Mouse (Mus musculus) thymus, postnatal 36 days (tissue): ENCODE results near the gene Krt18.
A peak's percentile ranks its signal among the peaks of the same experiment; 100 is the strongest.
"Not testable (repeated sequence)": the region's sequence is repeated elsewhere in the genome, so short reads cannot be mapped to it uniquely, and the experiment has no call there.

ENCODE experiments used
- DNase-seq, 2 experiments: peaks; one replicate each; pipeline ENCODE4 v3.0.0; 2022; ENCODE audit warnings: mixed read lengths in 2 of 2

Gene Krt18

GRCm38 (mm10) chr15:102070476-102071467 lies 42.8 kb downstream of the Krt18 start:
- DNase-seq = no peak

DNA sequence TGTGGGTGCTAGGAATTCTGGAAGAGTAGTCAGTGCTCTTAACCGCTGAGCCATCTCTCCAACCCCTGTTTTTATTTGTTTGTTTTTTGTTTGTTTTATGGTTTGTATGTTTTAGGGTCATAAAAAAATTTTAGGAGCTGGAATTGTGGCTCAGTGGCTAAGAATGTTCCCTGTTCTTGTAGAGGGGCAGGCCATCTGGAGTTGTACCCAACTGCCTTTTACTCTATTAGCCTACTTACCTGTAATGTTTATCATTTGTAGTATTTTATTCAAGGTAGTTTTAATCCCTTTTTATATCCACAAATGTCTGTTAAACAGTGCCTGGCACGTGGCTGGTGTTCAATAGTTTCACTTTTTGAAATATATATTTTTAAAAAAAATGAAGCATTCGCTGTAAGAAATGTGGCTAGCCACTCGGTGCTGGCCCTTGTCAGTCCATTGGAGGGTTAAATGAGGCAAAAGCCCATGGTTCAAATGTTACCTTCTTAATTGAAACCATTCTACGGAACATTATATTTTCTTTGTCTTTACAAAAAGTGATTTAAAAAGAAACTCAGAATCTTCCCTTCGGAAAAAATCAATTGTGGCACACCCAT lies 45.1 kb downstream of the Krt18 start:
- DNase-seq = no peak

DNA sequence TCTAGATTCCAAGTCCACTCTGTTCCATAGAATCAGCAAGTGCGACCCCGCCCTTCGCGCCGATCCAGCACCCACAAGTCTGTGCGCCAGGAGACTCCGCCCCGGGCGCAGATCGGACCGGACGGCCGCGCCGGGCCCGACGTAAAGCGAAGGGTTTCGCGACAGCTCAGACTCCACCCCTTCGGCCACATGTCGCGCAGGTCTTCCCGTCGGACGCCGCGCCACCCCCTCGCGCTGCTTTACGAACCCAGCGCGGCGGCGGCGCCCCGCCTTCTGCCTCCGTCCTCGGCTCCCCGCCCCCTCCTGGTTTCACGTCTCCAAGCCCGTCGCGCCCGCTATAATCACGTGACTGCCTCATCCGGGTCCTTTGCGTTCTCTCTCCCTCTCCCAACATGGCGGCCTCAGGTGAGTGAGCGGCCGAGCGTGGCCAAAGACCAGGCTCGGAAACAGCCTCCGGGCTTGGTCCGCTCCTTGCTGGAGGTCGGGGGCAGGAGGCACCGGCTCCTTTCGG lies 45.6 kb downstream of the Krt18 start, which contains the start of gene Eif4b:
Gene Eif4b (plus strand): TSS at position 215 of the 511 bp plus-strand sequence.
- DNase-seq = peak; percentile 98 to 99

- DNase-seq = peak; percentile 63 to 79
These were observed 46.2 kb downstream of the Krt18 start for GRCm38 (mm10) chr15:102074070-102074731.

DNA sequence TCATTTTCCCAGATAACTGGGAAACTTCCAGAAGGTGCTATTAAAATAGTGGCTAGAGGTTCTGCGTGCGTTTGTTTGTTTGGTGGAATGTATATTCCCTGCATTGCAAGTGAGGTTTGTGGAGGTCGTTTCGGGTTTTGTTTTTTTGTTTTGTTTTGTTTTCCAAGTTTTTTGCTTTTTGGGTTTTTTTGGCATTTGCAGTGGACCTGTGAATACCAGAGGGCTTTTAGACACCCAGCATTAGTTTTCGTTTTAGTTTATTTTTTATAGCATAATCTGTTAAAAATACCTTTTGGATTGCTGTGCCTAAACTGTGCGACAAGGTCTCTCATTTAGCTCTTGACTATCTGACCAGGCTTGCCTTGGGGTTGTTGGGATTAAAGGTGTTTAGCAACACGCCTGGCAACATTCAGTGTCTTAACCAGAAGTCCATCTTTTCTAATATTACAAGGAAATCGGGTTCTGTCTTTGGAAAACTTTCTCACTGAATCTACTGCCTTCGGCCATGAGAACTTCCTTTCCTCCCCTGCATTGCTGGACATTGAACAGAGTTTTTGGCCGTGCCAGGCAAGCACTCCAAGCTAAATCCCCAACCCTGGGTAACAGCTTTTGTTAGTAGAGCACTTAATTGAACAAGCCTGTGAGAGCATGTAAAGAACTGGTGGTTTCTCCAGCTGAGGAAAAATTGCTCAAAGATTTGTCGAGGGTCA lies 47.1 kb downstream of the Krt18 start:
- DNase-seq = no peak

DNA sequence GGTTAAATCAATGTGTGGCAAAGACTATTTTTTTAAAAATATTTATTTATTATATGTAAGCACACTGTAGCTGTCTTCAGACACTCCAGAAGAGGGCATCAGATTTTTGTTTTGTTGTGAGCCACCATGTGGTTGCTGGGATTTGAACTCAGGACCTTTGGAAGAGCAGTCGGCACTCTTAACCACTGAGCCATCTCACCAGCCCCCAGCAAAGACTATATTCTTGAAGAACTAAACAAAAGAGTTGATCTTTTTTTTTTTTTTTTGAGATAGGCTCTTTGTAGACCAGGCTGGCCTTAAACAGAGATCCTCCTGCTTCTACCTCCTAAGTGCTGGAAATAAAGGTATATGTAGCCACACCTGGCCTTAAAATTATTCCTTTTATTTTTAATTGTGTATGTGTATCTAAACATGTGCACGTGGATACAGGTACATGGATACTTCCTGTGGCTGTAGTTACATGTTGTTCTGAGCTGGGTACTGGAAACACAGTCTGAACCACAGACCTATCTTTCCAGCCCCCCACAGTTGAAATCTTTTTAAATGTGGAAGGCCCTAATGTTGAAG lies 49.2 kb downstream of the Krt18 start:
- no peak for DNase-seq

DNA sequence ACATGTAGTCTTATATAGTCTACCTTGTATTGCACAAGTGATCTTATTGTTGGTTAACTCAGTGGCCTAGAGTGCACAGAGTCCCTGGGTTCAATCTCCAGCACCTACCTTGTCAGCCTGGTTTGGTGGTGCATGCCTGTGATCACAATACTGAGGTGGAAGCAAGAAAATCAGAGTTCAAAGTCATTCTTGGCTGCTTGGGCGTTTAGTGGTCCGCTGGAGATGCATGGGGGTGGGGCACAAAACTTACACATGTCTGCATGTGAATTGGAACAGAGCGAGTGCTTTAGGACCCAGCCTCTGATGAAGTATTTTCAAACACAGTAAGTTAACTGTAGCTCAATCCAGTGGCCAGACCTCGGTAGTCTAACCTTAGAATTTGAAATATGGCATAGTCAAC lies 51.2 kb downstream of the Krt18 start:
- no peak for DNase-seq

- not testable (repeated sequence) for DNase-seq
These were observed 51.9 kb downstream of the Krt18 start for GRCm38 (mm10) chr15:102079924-102080323.

- no peak for DNase-seq
These were observed 52.4 kb downstream of the Krt18 start for GRCm38 (mm10) chr15:102080429-102080828.
